Mouse (Mus musculus) G1E (cell line): ENCODE measurements around the gene Crlf1. TPM values are rescaled to one million over a fixed set of nuclear protein-coding genes. Genes with fewer than 3 reads are reported as not detected.

Experiments
- ATAC-seq: 2 replicates; pipeline ENCODE4 v1.8.0; 2016; ENCODE audit warnings: mild to moderate bottlenecking; ENCODE audit not compliant: insufficient number of reproducible peaks, poor library complexity, low FRiP score, severe bottlenecking; ENCODE audit errors: extremely low read depth
- DNase-seq: peaks from one replicate; pipeline ENCODE4 v3.0.0; 2012; ENCODE audit warnings: low spot score
- H3K27me3 ChIP-seq: 2 replicates; pipeline ENCODE4 v1.6.1; 2012; ENCODE audit warnings: mild to moderate bottlenecking, low read length, inconsistent platforms; ENCODE audit not compliant: insufficient read depth
- H3K36me3 ChIP-seq: replicated peaks from 2 replicates; pipeline ENCODE3; 2012; ENCODE audit warnings: mild to moderate bottlenecking, inconsistent platforms
- H3K4me1 ChIP-seq: 2 replicates; pipeline ENCODE4 v1.6.1; 2012; ENCODE audit warnings: low read depth, low read length, inconsistent platforms, mixed read lengths; ENCODE audit not compliant: insufficient read depth
- H3K4me3 ChIP-seq: 2 replicates; pipeline ENCODE4 v1.5.1; 2012; ENCODE audit warnings: low read depth, mild to moderate bottlenecking, inconsistent platforms, low read length, moderate library complexity, mixed read lengths
- H3K9me3 ChIP-seq: replicated peaks from 2 replicates; pipeline ENCODE4 v1.6.1; 2012; ENCODE audit warnings: inconsistent platforms
- CTCF ChIP-seq: IDR thresholded peaks from 2 replicates; pipeline ENCODE4 v1.5.1; 2012; ENCODE audit warnings: low read depth, low read length, inconsistent platforms, mixed read lengths
- GATA1 ChIP-seq: IDR thresholded peaks from 2 replicates; pipeline ENCODE4 v1.6.1; 2012; ENCODE audit warnings: borderline replicate concordance, low read length, inconsistent platforms, mixed read lengths
- GATA2 ChIP-seq: IDR thresholded peaks from 2 replicates; pipeline ENCODE4 v1.6.1; 2012; ENCODE audit warnings: low read depth, low read length, inconsistent platforms, borderline replicate concordance
- POLR2AphosphoS5 ChIP-seq: IDR thresholded peaks from 2 replicates; pipeline ENCODE4 v1.6.1; 2012; ENCODE audit warnings: low read depth, low read length, inconsistent platforms; ENCODE audit not compliant: insufficient replicate concordance
- TAL1 ChIP-seq: conservative IDR thresholded peaks from 2 replicates; pipeline ENCODE4 v1.6.1; 2012; ENCODE audit warnings: low read depth, low read length, inconsistent platforms, mixed read lengths
- polyA plus RNA-seq: library from polyadenylated mRNA; stranded (reverse); fragments of >175 nt; gene quantifications from 2 replicates; pipeline ENCODE4 v1.2.3, GENCODE M21; 2012
- total RNA-seq, 2 experiments: library from RNA; stranded (forward) in 1 of 2; stranded (reverse) in 1 of 2; fragments of 200-1000 nt in 1 of 2; fragments of >200 nt in 1 of 2; fragmentation: Nextera tagmentation in 1 of 2; gene quantifications; 2 replicates each; pipeline ENCODE4 v1.2.3; 2014 to 2017

Crlf1 gene
- total and polyA plus RNA-seq, 3 experiments = not detected

GRCm38 (mm10) chr8:70486941-70487520 lies 5.9 kb upstream of the Crlf1 start, which contains the start of gene Tmem59l:
Gene Tmem59l (minus strand): TSS chr8:70487358.
- Histone ChIP-seq H3K4me3 (peak within 1 kb of the TSS; percentile 52; the same call in 1 of the 2 replicates), H3K4me1 (peaks cover 39% of the 10 kb centered on the region), H3K36me3 (no peaks in the 10 kb centered on the region), H3K27me3 (peaks cover 96% of the 10 kb centered on the region), H3K9me3 (no peaks in the 10 kb centered on the region)
- no peak for ATAC-seq
- TF ChIP-seq GATA1 (no peak), TAL1 (no peak), CTCF (no peak), POLR2AphosphoS5 (no peak), GATA2 (no peak)
- DNase-seq = no peak

GRCm38 (mm10) chr8:70487993-70488796 lies 4.8 kb upstream of the Crlf1 start:
- Histone ChIP-seq H3K4me3 (peak overlapping the region; percentile 52; the same call in 1 of the 2 replicates), H3K4me1 (peaks cover 50% of the 10 kb centered on the region), H3K36me3 (no peaks in the 10 kb centered on the region), H3K27me3 (peaks cover 97% of the 10 kb centered on the region), H3K9me3 (no peaks in the 10 kb centered on the region)
- TF ChIP-seq POLR2AphosphoS5 (no peak), GATA1 (no peak), GATA2 (no peak), TAL1 (no peak), CTCF (no peak)
- DNase-seq = no peak
- no peak for ATAC-seq

- Histone ChIP-seq H3K4me3 (no peak overlapping the region), H3K9me3 (no peaks in the 10 kb centered on the region), H3K27me3 (peaks cover 98% of the 10 kb centered on the region), H3K36me3 (no peaks in the 10 kb centered on the region), H3K4me1 (peaks cover 52% of the 10 kb centered on the region)
- no peak for ATAC-seq
- no peak for DNase-seq
- TF ChIP-seq POLR2AphosphoS5 = no peak
- no peak for TF ChIP-seq CTCF
- no peak for TF ChIP-seq GATA1
- no peak for TF ChIP-seq GATA2
- no peak for TF ChIP-seq TAL1
Observed at GRCm38 (mm10) chr8:70488931-70489470, 4.0 kb upstream of the Crlf1 start.

- no peak for ATAC-seq
- Histone ChIP-seq H3K9me3 (no peaks in the 10 kb centered on the region), H3K4me3 (no peak overlapping the region), H3K36me3 (no peaks in the 10 kb centered on the region), H3K27me3 (peaks cover 98% of the 10 kb centered on the region), H3K4me1 (peaks cover 47% of the 10 kb centered on the region)
- TF ChIP-seq GATA1 (no peak), GATA2 (no peak), TAL1 (no peak), CTCF (no peak), POLR2AphosphoS5 (no peak)
- DNase-seq = no peak
Observed at GRCm38 (mm10) chr8:70489576-70489975, 3.4 kb upstream of the Crlf1 start.

- TF ChIP-seq POLR2AphosphoS5 (no peak), TAL1 (no peak), GATA1 (no peak), GATA2 (no peak), CTCF (no peak)
- Histone ChIP-seq H3K4me3 (no peak overlapping the region), H3K4me1 (peaks cover 47% of the 10 kb centered on the region), H3K9me3 (no peaks in the 10 kb centered on the region), H3K36me3 (no peaks in the 10 kb centered on the region), H3K27me3 (peaks cover 98% of the 10 kb centered on the region)
- no peak for ATAC-seq
- no peak for DNase-seq
Observed at GRCm38 (mm10) chr8:70490061-70490879, 2.7 kb upstream of the Crlf1 start.

GRCm38 (mm10) chr8:70490880-70491495 lies 2.0 kb upstream of the Crlf1 start:
- ATAC-seq (no peak), DNase-seq (no peak)
- Histone ChIP-seq H3K4me1 (peaks cover 45% of the 10 kb centered on the region), H3K36me3 (no peaks in the 10 kb centered on the region), H3K27me3 (peaks cover 98% of the 10 kb centered on the region), H3K4me3 (no peak overlapping the region), H3K9me3 (no peaks in the 10 kb centered on the region)
- TF ChIP-seq CTCF = no peak
- no peak for TF ChIP-seq TAL1
- no peak for TF ChIP-seq GATA1
- no peak for TF ChIP-seq GATA2
